Mouse (Mus musculus): ENCODE data around the gene Arid1b. TPM values are rescaled to one million over a fixed set of nuclear protein-coding genes. Genes with fewer than 3 reads are reported as not detected.

Gene Arid1b
- polyA plus RNA-seq, 1 experiment from 2014 or later: 5.2 TPM

DNA sequence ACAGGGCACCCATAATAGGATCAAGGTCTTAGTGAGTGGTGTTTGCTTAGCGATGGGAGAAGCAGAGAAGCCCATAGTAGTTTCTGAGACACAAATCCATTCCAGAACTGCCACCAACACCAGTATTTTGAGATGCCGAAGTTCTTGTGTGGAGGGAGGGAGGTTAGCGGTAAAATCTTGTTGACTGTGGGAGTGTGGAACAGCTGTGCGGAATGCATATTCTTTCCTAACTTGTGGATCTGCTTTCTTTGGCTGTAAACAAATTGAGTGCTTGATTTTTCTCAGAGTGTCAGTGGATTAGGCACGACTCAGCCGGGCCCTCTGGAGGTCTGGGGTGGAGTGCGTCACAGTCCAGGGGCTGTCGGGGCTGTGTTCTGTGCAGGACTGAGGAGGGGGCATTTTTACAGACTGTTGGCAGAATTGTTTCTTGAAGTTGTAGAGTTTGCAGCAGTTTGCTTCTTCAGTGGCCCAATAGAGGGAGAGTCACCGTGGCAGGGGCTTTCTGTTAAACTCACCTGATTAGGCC, 27.9 kb downstream of the Arid1b start:
- peak overlapping the region; percentile 37; the same call in 1 of the 2 replicates for H3K4me2 ChIP-seq
- no peak overlapping the region for H3K4me3 ChIP-seq
- H3K9me3 ChIP-seq: no peaks in the 10 kb centered on the region
- H3K4me1 ChIP-seq: peaks cover 47% of the 10 kb centered on the region
- peaks cover 5% of the 10 kb centered on the region; the same call in 1 of the 2 replicates for H3K36me3 ChIP-seq
- no peak for ATAC-seq (ENCODE audit: extremely low read depth, insufficient number of reproducible peaks, low FRiP score, low TSS enrichment)
- peak overlapping the region; percentile 13; the same call in 1 of the 2 replicates for H3K9ac ChIP-seq
- 67% methylated on average over 9 of the region's 9 CpGs for WGBS
- no peaks in the 10 kb centered on the region for H3K27me3 ChIP-seq (replicated peaks)
- H3K27ac ChIP-seq (replicated peaks): no peak overlapping the region

DNA sequence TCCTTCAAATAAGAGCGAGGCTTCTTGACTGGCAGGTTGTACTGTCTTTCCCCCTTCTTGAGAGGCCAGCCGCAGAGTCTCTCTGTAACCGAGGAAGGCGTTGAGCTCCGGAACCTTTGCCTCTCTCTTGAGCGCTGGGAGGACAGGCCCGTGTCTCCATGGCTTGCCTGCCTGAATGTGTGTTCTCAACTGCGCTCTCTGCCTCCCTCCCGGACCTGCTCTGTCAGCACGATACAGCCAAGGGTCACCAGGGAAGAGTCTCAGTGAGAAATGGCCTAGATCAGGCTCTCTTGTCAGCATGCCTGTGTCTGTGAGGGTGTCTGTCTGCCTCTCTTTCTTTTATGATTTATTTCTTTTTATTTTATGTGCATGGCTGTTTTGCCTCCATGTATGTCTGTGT, 29.6 kb downstream of the Arid1b start:
- Histone ChIP-seq H3K9ac (no peak overlapping the region), H3K36me3 (peaks cover 5% of the 10 kb centered on the region; the same call in 1 of the 2 replicates), H3K4me2 (no peak overlapping the region), H3K27me3 (replicated peaks) (no peaks in the 10 kb centered on the region), H3K4me3 (no peak overlapping the region), H3K27ac (replicated peaks) (no peak overlapping the region), H3K4me1 (peaks cover 42% of the 10 kb centered on the region), H3K9me3 (no peaks in the 10 kb centered on the region)
- ATAC-seq (ENCODE audit: extremely low read depth, insufficient number of reproducible peaks, low FRiP score, low TSS enrichment): no peak
- 71% methylated on average over 10 of the region's 10 CpGs for whole genome bisulfite sequencing

DNA sequence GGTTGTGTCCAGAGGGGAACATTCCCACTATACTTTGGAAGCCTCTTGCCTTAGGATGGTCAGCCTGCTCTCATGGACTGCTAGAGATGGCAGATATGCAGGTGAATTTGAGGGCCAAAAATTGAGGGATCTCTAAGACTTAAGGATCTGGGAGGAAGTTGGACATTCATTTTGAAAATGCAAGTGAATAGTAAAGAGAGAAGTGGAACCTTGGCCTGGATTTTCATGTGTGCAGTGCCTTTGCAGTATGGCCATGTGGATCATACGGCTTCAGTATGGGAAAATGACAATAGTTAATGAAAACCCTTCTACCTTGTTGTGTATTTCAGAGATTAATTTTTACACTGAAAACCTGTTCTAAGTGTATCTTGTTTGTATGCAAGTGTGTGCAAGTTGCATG, 31.3 kb downstream of the Arid1b start:
- H3K27me3 ChIP-seq (replicated peaks): no peaks in the 10 kb centered on the region
- no peak for ATAC-seq (ENCODE audit: extremely low read depth, insufficient number of reproducible peaks, low FRiP score, low TSS enrichment)
- no peak overlapping the region for H3K9ac ChIP-seq
- H3K9me3 ChIP-seq: no peaks in the 10 kb centered on the region
- no peaks in the 10 kb centered on the region for H3K36me3 ChIP-seq
- 83% methylated on average over 1 of the region's 1 CpGs for WGBS
- H3K4me2 ChIP-seq: no peak overlapping the region
- H3K27ac ChIP-seq (replicated peaks): no peak overlapping the region
- no peak overlapping the region for H3K4me3 ChIP-seq
- H3K4me1 ChIP-seq: peaks cover 51% of the 10 kb centered on the region

DNA sequence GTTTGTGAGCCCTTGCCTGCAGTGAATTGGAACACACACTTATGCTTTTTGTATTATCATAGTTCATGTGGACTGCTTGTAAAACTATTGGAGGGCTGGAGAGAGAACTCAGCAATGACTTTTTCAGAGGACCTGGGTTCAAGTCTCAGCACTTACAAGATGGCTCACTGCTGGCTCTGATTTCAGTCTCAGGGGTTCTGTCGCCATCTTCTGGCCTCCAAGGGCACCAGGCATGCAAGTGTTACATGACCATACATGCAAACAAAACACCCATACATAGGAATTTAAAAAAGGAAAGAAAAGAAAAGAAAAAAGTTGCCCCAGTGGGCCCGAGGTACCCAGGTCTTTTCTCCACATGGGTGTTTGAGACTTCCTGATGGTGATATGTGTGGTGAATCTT, 32.4 kb downstream of the Arid1b start:
- Histone ChIP-seq H3K27ac (replicated peaks) (no peak overlapping the region), H3K4me1 (peaks cover 47% of the 10 kb centered on the region), H3K4me2 (no peak overlapping the region), H3K9ac (no peak overlapping the region), H3K27me3 (replicated peaks) (no peaks in the 10 kb centered on the region), H3K9me3 (no peaks in the 10 kb centered on the region), H3K4me3 (no peak overlapping the region), H3K36me3 (no peaks in the 10 kb centered on the region)
- 61% methylated on average over 2 of the region's 2 CpGs for WGBS
- ATAC-seq (ENCODE audit: extremely low read depth, insufficient number of reproducible peaks, low FRiP score, low TSS enrichment): no peak

DNA sequence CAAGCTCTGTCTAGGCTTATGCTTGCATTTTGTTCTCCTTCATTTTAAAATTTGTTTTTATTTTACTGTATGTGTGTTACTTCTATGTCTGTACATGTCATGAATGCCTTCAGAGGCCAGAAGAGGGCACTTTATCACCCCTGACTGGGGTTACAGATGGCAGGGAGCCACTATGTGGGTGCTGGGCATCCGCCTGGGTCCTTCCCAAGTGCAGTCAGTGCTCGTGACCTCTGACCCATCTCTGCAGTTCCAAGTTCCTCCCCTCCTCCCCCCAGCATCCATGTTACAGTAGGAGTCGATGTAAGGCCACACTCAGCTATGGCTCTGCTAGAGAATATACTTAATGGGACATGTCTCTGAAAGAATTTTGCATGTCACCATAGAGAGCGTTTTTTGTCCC, 35.0 kb downstream of the Arid1b start:
- Histone ChIP-seq H3K9ac (no peak overlapping the region), H3K27ac (replicated peaks) (no peak overlapping the region), H3K4me2 (no peak overlapping the region), H3K9me3 (no peaks in the 10 kb centered on the region), H3K36me3 (no peaks in the 10 kb centered on the region), H3K27me3 (replicated peaks) (no peaks in the 10 kb centered on the region), H3K4me1 (peaks cover 42% of the 10 kb centered on the region), H3K4me3 (no peak overlapping the region)
- no peak for ATAC-seq (ENCODE audit: extremely low read depth, insufficient number of reproducible peaks, low FRiP score, low TSS enrichment)
- 80% methylated on average over 4 of the region's 4 CpGs for WGBS

DNA sequence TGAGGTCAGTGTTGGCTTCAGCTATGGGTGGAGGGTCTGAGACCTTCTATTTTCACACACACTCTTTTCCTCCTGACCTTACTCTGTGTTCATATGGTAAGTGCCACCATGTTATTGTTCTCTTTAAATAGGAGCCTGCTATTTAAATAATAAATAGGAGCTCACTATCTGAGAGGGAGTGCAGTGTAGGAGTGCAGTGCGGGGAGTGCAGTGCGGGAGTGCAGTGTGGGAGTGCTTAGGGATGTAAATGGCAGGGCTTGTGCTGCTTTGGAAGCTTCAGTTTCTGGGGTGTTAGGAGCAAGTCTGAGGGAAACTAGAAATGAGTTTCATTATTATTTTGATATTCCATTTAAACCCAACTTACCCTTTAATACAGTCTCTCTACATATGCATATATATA, 36.2 kb downstream of the Arid1b start:
- Histone ChIP-seq H3K4me2 (no peak overlapping the region), H3K4me1 (peaks cover 39% of the 10 kb centered on the region), H3K9ac (no peak overlapping the region), H3K27me3 (replicated peaks) (no peaks in the 10 kb centered on the region), H3K27ac (replicated peaks) (no peak overlapping the region), H3K4me3 (no peak overlapping the region), H3K9me3 (no peaks in the 10 kb centered on the region), H3K36me3 (no peaks in the 10 kb centered on the region)
- no peak for ATAC-seq (ENCODE audit: extremely low read depth, insufficient number of reproducible peaks, low FRiP score, low TSS enrichment)
- 74% methylated on average over 2 of the region's 2 CpGs for WGBS

DNA sequence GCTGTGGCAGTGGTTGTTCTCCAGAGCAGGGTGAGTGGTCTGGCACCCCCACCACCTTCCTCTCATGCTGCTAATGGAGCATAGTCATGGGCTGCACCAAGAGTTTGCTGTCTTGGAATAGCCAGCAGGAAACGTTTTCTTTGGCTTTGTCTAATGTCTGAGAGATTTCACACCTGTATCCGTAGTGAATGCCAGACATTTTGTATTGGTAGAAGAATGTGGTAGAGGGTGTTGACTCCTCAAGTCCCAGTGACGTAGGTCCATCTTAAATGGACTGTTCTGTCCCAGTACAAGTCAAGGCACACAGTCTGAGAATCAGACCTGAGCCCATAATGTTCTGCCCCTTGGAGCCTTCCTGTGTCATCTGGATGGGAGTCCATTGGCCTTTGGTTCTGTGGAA, 39.2 kb downstream of the Arid1b start:
- Histone ChIP-seq H3K27ac (replicated peaks) (no peak overlapping the region), H3K9me3 (no peaks in the 10 kb centered on the region), H3K36me3 (no peaks in the 10 kb centered on the region), H3K4me1 (peaks cover 47% of the 10 kb centered on the region), H3K4me3 (no peak overlapping the region), H3K9ac (no peak overlapping the region), H3K4me2 (no peak overlapping the region), H3K27me3 (replicated peaks) (no peaks in the 10 kb centered on the region)
- 65% methylated on average over 3 of the region's 3 CpGs for WGBS
- ATAC-seq (ENCODE audit: extremely low read depth, insufficient number of reproducible peaks, low FRiP score, low TSS enrichment): no peak

DNA sequence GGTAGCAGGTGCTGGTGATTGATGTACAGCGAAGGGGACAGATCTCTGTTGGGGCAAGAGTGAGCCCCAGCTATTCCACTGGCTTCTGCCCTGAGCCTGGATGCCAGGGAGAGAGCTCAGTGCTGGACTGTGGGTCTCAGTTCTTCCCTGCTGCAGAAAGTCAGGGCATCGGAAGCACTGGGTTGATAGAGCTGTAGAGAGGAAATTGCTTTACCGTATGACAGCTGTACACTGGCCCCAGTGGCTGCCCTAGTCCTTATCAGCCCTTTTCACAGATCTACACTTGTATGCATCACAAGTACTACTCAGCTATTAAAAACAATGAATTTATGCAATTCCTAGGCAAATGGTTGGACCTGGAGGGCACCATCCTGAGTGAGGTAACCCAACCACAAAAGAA, 40.1 kb downstream of the Arid1b start:
- H3K4me3 ChIP-seq: no peak overlapping the region
- no peak overlapping the region for H3K27ac ChIP-seq (replicated peaks)
- no peak for ATAC-seq (ENCODE audit: extremely low read depth, insufficient number of reproducible peaks, low FRiP score, low TSS enrichment)
- no peaks in the 10 kb centered on the region for H3K9me3 ChIP-seq
- no peak overlapping the region for H3K9ac ChIP-seq
- WGBS: 53% methylated on average over 3 of the region's 3 CpGs
- H3K36me3 ChIP-seq: no peaks in the 10 kb centered on the region
- peaks cover 52% of the 10 kb centered on the region for H3K4me1 ChIP-seq
- no peaks in the 10 kb centered on the region for H3K27me3 ChIP-seq (replicated peaks)
- H3K4me2 ChIP-seq: no peak overlapping the region

DNA sequence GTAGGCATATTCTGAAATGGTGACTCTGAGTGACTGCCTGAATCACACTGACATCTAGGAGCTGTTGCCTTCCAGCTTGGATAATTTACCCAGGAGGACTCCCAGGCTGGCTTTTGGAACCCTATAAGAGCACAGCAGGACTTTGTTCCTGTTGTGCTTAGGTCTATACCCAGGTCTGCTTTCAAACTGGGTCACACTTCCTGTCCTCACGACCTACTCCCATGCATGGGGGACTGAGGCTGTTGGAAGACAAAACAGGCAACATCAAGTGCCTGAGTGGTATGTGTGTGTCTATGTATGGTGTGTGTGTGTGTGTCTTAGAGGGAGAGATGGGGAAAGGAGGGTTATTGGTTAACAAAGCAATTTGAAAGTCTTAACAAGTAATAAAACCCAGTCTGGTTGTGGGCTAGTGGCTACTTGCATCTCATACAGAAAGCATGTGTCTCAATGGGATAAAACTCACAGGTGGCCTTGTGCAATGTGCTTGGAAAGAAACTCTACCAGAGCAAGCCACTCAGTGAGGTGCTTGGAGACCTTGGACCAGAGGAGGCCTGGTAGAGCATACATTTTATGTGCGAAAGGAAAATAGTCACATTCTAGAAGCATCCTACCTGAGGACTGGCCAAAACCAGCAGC, 42.2 kb downstream of the Arid1b start:
- ATAC-seq (ENCODE audit: extremely low read depth, insufficient number of reproducible peaks, low FRiP score, low TSS enrichment): no peak
- H3K4me2 ChIP-seq: no peak overlapping the region
- H3K9ac ChIP-seq: no peak overlapping the region
- H3K9me3 ChIP-seq: no peaks in the 10 kb centered on the region
- no peak overlapping the region for H3K4me3 ChIP-seq
- H3K27ac ChIP-seq (replicated peaks): no peak overlapping the region
- H3K27me3 ChIP-seq (replicated peaks): no peaks in the 10 kb centered on the region
- WGBS: 64% methylated on average over 2 of the region's 2 CpGs
- H3K4me1 ChIP-seq: peaks cover 45% of the 10 kb centered on the region
- H3K36me3 ChIP-seq: peaks cover 7% of the 10 kb centered on the region; the same call in 1 of the 2 replicates

DNA sequence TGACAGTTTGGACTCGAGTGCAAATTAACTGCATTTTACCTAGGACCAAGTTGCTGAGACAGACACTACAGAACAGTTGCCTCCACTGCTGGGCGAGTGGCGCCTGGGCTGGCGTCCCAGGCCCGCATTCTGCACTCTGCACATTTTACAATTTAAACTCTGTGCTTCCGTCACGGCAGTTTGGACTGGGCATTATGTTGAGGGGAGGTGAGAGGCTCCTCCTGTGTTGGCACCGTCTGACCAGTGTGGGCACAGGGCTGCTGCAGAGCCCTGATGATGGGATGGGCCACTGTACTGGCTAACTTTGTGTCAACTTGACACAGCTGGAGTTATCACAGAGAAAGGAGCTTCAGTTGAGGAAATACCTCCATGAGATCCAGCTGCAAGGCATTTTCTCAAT, 43.1 kb downstream of the Arid1b start:
- Histone ChIP-seq H3K4me1 (peaks cover 44% of the 10 kb centered on the region), H3K4me3 (no peak overlapping the region), H3K9ac (no peak overlapping the region), H3K27me3 (replicated peaks) (no peaks in the 10 kb centered on the region), H3K36me3 (peaks cover 11% of the 10 kb centered on the region; the same call in 1 of the 2 replicates), H3K4me2 (no peak overlapping the region), H3K9me3 (no peaks in the 10 kb centered on the region), H3K27ac (replicated peaks) (no peak overlapping the region)
- no peak for ATAC-seq (ENCODE audit: extremely low read depth, insufficient number of reproducible peaks, low FRiP score, low TSS enrichment)
- WGBS: 90% methylated on average over 8 of the region's 8 CpGs

DNA sequence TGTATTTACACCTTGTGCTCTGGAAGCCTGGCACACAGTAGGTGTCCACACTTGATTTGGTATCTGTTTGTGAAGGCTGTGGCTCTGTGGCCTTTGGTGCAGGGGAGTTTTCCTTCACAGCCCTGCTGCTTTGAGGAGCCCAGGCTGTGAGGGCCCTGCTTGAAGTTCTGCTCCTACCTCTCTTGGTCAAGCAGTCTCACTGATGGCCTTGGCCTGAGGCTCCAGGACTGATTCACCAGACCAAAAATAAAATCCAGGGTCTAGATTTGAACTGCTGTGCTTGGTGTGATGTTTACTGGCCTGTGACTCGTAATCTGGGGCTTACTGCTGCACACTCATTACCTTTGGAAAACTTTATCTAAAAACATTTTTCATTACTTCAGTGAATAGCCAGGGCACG, 45.7 kb downstream of the Arid1b start:
- H3K4me1 ChIP-seq: peaks cover 39% of the 10 kb centered on the region
- H3K9me3 ChIP-seq: no peaks in the 10 kb centered on the region
- H3K27ac ChIP-seq (replicated peaks): no peak overlapping the region
- 68% methylated on average over 2 of the region's 2 CpGs for WGBS
- peak overlapping the region; percentile 4; the same call in 1 of the 2 replicates for H3K9ac ChIP-seq
- H3K4me3 ChIP-seq: no peak overlapping the region
- H3K4me2 ChIP-seq: no peak overlapping the region
- peaks cover 16% of the 10 kb centered on the region for H3K36me3 ChIP-seq
- H3K27me3 ChIP-seq (replicated peaks): no peaks in the 10 kb centered on the region
- ATAC-seq (ENCODE audit: extremely low read depth, insufficient number of reproducible peaks, low FRiP score, low TSS enrichment): no peak

DNA sequence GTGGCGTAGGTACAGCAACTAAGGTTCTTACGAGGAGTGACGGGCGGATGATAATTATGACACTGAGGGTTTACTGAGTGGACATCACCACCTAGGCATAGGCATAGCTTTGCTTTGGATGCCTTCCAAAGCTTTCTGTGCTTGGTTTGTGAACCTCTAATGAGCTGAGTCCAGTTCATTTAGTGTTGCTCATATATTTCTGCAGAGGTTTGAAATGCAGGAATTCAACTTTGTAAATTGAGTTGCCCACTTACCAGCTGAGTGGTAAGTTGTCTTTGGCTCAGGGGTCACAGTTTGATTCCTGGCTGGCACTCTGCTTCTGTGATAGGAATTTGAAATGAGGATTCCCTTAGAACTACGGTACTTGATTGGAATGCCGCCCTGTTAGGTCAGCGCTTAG, 49.7 kb downstream of the Arid1b start:
- Histone ChIP-seq H3K27ac (replicated peaks) (no peak overlapping the region), H3K4me3 (no peak overlapping the region), H3K9ac (no peak overlapping the region), H3K36me3 (peaks cover 16% of the 10 kb centered on the region), H3K9me3 (no peaks in the 10 kb centered on the region), H3K27me3 (replicated peaks) (no peaks in the 10 kb centered on the region), H3K4me2 (no peak overlapping the region), H3K4me1 (peaks cover 29% of the 10 kb centered on the region)
- WGBS: 66% methylated on average over 7 of the region's 7 CpGs
- no peak for ATAC-seq (ENCODE audit: extremely low read depth, insufficient number of reproducible peaks, low FRiP score, low TSS enrichment)
